Mouse (Mus musculus): ENCODE measurements around the gene Cacna1e.

Cacna1e gene

GRCm38 (mm10) chr1:154635766-154636165, 248.5 kb downstream of the Cacna1e start:
- DNase-seq (ENCODE audit: low spot score in 2 of 2) = no peak

GRCm38 (mm10) chr1:154632886-154633285, 251.4 kb downstream of the Cacna1e start:
- DNase-seq (ENCODE audit: low spot score in 2 of 2) = no peak

- DNase-seq (ENCODE audit: low spot score in 2 of 2) = no peak
Observed at GRCm38 (mm10) chr1:154622666-154623653, 261.3 kb downstream of the Cacna1e start.

- DNase-seq (ENCODE audit: low spot score in 2 of 2) = no peak
Observed at GRCm38 (mm10) chr1:154617743-154618455, 266.4 kb downstream of the Cacna1e start.

GRCm38 (mm10) chr1:154615759-154616158, 268.5 kb downstream of the Cacna1e start:
- no peak for DNase-seq (ENCODE audit: low spot score in 2 of 2)

GRCm38 (mm10) chr1:154608516-154608915, 275.8 kb downstream of the Cacna1e start:
- DNase-seq (ENCODE audit: low spot score in 2 of 2) = no peak

GRCm38 (mm10) chr1:154607406-154607805, 276.9 kb downstream of the Cacna1e start:
- no peak for DNase-seq (ENCODE audit: low spot score in 2 of 2)

GRCm38 (mm10) chr1:154605601-154606000, 278.7 kb downstream of the Cacna1e start:
- no peak for DNase-seq (ENCODE audit: low spot score in 2 of 2)

- DNase-seq (ENCODE audit: low spot score in 2 of 2) = no peak
Observed at GRCm38 (mm10) chr1:154603781-154604180, 280.5 kb downstream of the Cacna1e start.

GRCm38 (mm10) chr1:154602531-154602930, 281.8 kb downstream of the Cacna1e start:
- no peak for DNase-seq (ENCODE audit: low spot score in 2 of 2)

- DNase-seq (ENCODE audit: low spot score in 2 of 2) = no peak
Observed at GRCm38 (mm10) chr1:154582516-154582915, 301.8 kb downstream of the Cacna1e start.

GRCm38 (mm10) chr1:154579929-154580328, 304.4 kb downstream of the Cacna1e start:
- DNase-seq (ENCODE audit: low spot score in 2 of 2) = no peak

- DNase-seq (ENCODE audit: low spot score in 2 of 2) = no peak
Observed at GRCm38 (mm10) chr1:154578748-154579147, 305.6 kb downstream of the Cacna1e start.

- DNase-seq (ENCODE audit: low spot score in 2 of 2) = no peak
Observed at GRCm38 (mm10) chr1:154576418-154576817, 307.9 kb downstream of the Cacna1e start.

GRCm38 (mm10) chr1:154566026-154566425, 318.3 kb downstream of the Cacna1e start:
- no peak for DNase-seq (ENCODE audit: low spot score in 2 of 2)

- DNase-seq (ENCODE audit: low spot score in 2 of 2) = no peak
Observed at GRCm38 (mm10) chr1:154555811-154556210, 328.5 kb downstream of the Cacna1e start.

- no peak for DNase-seq (ENCODE audit: low spot score in 2 of 2)
Observed at GRCm38 (mm10) chr1:154553132-154553531, 331.2 kb downstream of the Cacna1e start.

GRCm38 (mm10) chr1:154537445-154537844, 346.9 kb downstream of the Cacna1e start:
- no peak for DNase-seq (ENCODE audit: low spot score in 2 of 2)

- no peak for DNase-seq (ENCODE audit: low spot score in 2 of 2)
Observed at GRCm38 (mm10) chr1:154536763-154537162, 347.5 kb downstream of the Cacna1e start.

- DNase-seq (ENCODE audit: low spot score in 2 of 2) = no peak
Observed at GRCm38 (mm10) chr1:154532987-154533940, 351.0 kb downstream of the Cacna1e start.

- no peak for DNase-seq (ENCODE audit: low spot score in 2 of 2)
Observed at GRCm38 (mm10) chr1:154529666-154530065, 354.6 kb downstream of the Cacna1e start.
